Mouse (Mus musculus): Measurements from ENCODE around the gene Scel.

Scel gene

DNA sequence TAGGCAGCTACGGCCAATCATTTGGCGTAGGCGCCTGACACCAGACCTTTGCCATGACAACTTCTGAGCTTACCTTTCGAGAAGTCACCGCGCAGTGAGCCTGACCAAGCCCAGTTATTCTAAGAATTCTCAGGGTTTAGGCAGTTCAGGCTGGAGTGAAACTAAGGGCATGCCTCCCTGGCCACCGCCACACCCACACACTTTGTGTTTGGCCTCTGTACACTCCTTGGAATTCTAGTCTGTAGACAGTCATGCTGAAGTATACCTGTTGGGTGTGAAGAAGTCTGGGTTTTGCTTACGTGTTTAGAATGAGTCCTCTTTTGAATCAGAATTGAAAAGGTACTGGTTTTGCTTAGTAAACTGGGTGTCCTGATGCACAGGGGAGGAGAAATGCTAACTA lies 3.6 kb upstream of the Scel start:
- DNase-seq (ENCODE audit: low read depth, low spot score) = no peak

GRCm38 (mm10) chr14:103513473-103513811 lies 300 bp downstream of the Scel start:
- DNase-seq (ENCODE audit: low read depth, low spot score) = no peak

- no peak for DNase-seq (ENCODE audit: low read depth, low spot score)
These were observed 2.3 kb downstream of the Scel start for GRCm38 (mm10) chr14:103515419-103515818.

DNA sequence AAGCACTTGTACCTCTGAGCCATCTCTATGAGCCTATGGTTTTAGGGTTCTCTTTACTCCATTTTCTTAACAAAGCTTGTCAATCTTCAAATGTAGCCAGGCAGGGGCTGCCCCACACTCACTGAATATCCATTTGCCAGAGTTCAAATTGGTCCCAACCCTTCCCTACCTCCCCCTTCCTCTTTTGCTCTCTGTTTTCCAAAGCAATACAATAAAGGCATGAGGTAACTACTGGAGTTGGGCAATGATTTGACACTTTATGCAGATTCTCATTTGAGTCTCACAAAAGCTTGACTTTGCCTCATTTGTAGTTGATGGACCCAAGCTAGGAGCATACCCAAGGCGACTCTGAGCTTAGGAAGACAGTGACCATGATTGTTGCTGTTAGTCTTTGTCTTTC lies 13.1 kb downstream of the Scel start:
- no peak for DNase-seq (ENCODE audit: low read depth, low spot score)

GRCm38 (mm10) chr14:103529733-103530367 lies 16.7 kb downstream of the Scel start:
- no peak for DNase-seq (ENCODE audit: low read depth, low spot score)

GRCm38 (mm10) chr14:103531722-103532341 lies 18.7 kb downstream of the Scel start:
- no peak for DNase-seq (ENCODE audit: low read depth, low spot score)

DNA sequence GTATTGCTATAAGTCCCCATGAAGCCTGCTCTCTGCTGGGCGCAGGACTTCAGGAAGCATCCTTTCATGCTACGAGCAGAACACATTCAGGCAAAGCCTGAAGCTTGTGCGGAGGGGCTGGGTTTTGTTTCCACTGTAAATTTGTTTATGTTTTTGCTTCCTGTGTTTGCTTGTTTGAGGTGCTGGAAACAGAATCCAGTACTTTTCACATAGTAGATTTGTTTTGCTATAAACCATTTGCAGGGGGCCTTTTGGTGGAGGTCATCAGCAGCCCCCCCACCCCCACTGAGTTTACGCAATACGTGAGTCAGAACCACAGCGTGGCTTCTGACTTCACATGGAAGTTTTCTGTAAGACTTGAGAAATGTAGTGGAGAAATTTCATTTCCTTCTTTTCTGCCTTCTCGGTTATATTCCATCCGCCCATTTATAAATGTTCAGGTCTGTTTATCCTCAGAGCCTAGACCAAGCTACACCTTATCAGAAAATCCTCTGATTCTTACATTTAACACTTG lies 22.4 kb downstream of the Scel start:
- DNase-seq (ENCODE audit: low read depth, low spot score) = no peak

- DNase-seq (ENCODE audit: low read depth, low spot score) = no peak
These were observed 23.2 kb downstream of the Scel start for GRCm38 (mm10) chr14:103536334-103536733.

DNA sequence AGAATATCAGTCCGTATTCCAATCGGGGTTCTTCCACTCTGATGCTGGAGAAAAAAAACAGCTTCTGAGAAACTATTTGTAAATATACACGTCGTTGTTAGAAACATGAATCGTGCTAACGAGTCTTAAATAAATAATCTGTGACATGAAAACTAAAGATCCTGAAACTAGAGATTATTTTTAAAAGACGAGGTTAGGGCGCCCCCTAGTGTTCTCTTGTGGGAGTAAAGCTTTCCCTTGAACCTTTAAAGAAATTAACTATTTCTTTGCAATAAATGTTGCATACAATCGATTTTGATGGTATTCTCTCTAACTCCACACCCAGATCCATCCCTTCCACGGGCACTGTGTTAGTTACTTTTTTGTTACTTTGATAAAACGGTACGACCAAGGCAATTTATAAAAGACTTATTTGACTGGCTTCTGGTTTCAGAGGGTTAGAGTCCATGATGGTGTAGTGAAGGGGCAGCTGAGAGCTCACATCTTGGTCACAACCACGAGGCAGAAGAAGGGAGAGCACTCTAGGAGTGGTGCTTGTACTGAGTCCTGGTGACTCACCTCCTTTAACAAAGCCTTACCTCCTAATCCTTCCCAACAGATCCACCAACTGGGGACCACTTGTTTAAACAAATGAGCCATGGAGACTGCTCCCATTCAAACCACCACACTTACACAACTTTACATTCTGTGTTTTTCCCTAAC lies 24.4 kb downstream of the Scel start:
- peak; percentile 48 for DNase-seq (ENCODE audit: low read depth, low spot score)

DNA sequence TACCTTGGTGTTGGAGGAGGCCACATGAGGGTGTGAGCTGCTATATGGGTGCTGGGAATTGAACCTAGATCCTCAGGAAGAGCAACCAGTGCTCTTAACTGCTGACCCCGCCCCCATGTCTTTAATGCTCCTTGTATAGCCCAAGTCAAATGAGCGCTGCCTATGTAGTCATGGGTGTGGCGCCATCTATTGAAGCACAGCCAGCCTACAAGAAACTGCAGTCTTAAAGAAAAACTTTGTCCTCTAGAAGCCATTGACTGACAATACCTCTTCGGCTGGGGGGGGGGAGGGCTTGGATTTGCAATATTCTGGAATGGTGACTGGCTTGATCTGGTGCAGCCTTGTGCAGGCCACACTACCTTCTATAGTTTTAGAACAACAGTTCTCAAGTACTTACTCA lies 26.7 kb downstream of the Scel start:
- DNase-seq (ENCODE audit: low read depth, low spot score) = no peak

DNA sequence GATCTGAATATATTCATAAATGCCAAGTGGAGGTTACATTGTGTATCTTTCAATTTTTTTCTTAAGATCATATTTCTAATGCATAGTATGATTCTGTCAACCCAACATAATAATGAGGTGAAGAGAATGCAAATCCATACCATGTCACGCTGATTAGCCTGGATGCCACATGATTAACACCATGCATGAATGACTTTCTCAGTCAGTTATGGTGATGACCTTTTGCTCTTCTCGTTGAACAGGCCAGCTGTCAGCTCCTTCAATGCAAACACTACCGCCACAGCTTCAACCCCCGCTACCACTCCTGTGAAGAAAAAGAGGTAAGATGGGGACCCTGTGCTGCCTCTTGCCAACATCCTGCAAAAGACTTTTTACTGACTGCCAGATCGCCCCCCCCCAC lies 28.5 kb downstream of the Scel start:
- no peak for DNase-seq (ENCODE audit: low read depth, low spot score)

DNA sequence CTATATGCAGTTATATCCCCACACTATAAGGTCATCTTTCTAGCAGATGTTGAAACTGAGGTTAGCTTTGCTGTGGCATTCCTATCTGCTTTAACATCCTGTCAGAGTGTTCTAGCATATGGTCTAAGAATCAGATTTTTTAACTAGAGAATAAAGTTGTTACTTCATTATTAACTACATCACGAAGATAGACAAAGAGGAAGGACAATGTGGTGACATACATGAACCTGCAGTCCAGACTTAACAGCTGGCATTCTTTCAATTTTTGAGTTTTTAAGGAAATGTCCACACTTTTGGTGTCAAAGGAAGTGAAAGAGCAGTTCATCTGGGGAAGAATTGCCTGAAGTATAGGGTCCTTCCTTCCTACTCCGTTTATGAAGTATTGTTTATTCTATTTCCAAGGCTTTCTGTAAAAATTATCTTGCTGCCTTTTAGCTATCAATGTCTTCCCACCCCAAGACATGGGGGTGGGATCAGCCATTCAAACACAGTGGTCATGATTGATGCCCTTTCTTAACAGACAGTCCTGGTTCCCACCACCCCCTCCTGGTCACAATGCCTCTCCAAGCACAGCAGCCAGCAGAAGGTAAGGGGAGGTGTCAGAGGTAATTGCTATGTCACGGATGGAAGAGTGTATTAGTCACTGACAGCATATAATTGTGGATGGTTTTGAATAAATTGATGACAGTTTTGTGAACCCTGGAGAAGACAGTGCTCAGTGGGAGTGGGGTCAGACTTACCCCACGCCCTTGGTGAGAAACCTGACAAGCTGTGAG lies 30.4 kb downstream of the Scel start:
- DNase-seq (ENCODE audit: low read depth, low spot score) = no peak

DNA sequence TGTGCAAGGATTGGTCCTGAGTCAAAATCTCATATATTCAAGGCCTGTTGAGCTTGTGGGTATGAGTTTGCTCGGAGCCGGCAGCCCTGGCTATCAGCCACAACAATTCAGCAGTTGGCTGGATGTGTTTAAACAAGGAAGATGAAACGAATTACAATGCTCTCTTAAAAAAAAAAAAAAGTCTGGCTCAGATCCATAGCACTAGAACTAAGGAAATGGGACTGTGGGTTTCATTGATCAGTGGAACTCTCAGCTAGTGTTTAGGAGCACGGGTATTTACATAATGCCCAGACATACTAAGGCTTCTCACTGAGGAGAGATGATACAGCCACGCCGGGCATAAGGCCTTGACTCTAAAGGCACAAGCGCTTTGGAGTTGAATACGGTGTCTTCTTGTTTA lies 32.6 kb downstream of the Scel start:
- no peak for DNase-seq (ENCODE audit: low read depth, low spot score)

DNA sequence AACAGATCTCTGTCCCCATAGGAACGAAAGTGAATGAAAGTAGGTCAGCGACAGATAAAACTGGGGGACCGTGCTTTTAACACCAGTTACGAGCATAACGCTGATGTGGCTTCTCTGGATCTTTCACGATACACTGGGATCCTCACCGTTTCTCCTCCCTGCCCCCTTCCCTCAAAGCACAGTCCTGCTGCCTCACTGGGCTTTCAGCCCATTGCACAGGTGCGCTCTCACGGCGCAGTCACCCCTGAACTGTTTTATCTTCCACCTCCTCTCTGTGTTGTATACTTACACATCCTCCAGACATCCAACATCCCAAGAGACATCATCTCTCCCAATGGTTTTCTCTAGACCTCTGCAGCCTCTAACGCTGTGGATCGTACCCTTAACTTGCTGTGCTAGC lies 33.1 kb downstream of the Scel start:
- no peak for DNase-seq (ENCODE audit: low read depth, low spot score)

DNA sequence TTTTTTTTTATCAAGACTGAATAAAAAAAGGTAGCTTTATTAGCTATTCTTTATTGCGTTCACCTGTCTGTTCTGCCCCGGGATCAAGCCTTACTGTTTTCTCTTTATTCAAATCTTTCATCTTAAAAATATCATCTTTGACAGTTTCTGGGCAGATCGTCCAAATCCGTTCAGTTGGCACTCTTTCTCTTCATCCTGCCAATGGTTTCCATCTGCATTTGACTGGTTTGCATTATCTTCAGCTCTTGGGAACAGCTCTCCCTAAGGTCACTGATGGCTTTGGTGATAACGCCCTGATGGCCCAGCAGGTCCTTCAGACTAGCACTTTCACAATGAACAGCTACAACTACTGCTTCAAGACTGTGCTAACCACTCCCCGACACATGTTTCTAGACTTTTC lies 35.1 kb downstream of the Scel start:
- DNase-seq (ENCODE audit: low read depth, low spot score) = no peak

DNA sequence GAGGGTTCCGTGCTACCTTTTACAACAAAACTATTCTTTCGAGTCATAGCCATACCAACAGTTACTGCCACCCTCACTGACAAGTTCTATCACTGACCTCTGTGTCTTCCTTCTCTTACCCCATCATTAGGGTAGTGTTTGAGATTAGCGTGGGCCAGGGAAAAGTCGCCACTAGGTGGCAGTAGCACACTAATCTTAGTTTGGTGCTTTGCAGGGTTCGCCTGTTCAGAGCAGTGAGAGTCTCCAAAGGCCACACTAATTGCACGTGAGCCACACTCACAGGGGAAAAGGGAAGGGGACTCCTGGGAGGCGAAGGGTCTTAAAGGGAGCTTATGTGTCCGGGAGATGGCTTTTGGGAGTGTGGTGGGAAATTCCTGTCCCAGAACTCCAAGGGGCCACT lies 37.3 kb downstream of the Scel start:
- peak; percentile 70 for DNase-seq (ENCODE audit: low read depth, low spot score)

GRCm38 (mm10) chr14:103550921-103551320 lies 37.8 kb downstream of the Scel start:
- no peak for DNase-seq (ENCODE audit: low read depth, low spot score)

DNA sequence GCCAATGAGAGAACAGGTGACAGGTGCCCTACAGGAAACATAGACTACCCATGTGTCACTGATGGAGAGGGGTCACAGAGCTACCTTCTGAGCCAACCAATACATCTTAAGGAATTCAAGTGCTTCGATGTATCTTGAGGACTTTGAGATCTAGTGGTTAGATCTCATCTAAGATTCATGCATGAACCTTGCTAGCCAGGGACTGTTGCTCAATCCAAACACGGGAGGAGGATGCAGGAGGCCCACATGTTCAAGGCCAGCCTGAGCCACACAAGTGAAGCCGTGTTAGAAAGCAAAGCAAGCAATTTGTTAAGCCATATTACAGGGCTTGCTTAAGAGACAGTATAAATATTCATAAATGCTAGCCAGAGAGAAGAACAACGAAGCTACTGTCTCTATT lies 38.8 kb downstream of the Scel start:
- no peak for DNase-seq (ENCODE audit: low read depth, low spot score)

DNA sequence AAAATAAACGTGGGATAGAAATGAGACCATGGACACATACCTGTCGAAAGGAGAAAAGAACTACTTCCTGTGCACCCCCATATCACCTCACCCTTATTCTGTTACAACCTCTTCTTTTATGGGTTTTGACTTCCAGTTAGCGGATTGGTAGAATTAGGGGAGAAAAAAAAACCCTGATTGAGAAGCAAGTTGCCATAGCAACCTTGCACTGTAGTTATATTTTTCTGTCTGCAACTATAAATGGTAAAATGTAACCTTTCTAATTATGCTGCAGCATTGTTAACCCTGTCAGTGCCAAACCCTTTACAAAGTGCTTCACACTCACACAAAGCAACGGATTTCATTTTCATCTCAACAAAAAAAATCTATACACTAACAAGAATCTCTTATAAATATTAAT lies 39.2 kb downstream of the Scel start:
- no peak for DNase-seq (ENCODE audit: low read depth, low spot score)

- DNase-seq (ENCODE audit: low read depth, low spot score) = no peak
These were observed 43.5 kb downstream of the Scel start for GRCm38 (mm10) chr14:103556609-103557008.

DNA sequence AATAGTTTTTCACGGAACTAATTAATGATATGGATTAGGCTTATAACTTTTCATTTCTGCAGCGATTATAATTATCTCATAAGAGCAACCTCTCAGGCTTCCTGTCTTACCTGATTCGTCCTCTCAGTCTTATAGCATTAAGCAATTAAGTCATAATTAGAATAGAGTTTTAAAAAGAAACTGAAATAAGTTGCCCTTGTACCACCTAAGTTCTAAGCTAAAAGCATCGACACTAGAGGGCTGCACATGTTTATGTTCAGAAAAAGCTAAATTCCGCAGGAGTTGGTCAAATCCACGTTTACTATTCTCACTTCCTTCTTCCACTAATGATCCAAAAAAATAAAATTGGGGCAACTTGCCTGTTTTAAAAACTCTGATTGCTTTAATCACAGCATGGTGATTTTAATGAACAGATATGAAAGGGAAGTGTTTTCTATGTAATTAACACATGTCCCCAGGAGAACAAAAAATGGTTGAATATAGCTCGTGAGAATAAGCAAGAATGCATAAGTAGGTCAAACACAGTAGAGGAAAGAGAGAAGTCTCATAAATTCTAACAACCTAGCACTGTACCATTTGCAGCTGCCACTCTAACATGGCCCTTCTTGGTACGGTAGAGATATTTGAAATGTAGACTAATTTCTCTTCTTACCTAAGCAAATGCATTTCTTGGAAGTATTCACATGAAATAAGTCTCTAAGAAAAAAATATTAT lies 48.4 kb downstream of the Scel start:
- DNase-seq (ENCODE audit: low read depth, low spot score) = no peak

DNA sequence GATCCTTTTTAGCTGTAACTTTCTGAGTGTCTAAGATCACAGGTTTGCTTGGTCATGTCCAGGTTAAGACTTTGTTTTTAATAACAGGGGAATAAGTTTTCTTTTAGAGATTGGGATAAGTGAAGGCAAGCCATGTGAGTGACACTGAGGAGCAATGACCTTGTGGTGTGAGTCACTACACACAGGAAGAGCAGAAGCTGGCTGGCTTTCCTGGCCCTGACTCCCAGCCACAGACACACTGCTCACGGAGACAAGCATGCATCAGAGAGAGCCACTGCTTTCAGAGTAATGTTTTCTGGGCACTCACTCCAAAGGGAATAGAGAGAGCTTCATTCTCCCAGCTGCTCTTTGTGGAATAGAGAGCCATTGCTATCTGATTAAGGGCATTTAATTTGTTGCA lies 54.8 kb downstream of the Scel start:
- no peak for DNase-seq (ENCODE audit: low read depth, low spot score)
